Mouse (Mus musculus) natural killer cell, adult 2 months (primary cell): ENCODE data around the gene A930017K11Rik.

Experiments used
- DNase-seq, 2 experiments: peaks; one replicate each; pipeline ENCODE4 v3.0.0; 2022; ENCODE audit warnings: low spot score in 2 of 2

The A930017K11Rik gene

GRCm38 (mm10) chr17:25951803-25952623 is at the start of gene A930017K11Rik:
Gene A930017K11Rik (minus strand): TSS chr17:25952565.
- no peak for DNase-seq

- no peak for DNase-seq
Observed at GRCm38 (mm10) chr17:25998425-25998824, 46.1 kb upstream of the A930017K11Rik start.

- no peak for DNase-seq
Observed at GRCm38 (mm10) chr17:25993489-25993888, 41.1 kb upstream of the A930017K11Rik start.

GRCm38 (mm10) chr17:25992274-25992673 is 39.9 kb upstream of the A930017K11Rik start:
- DNase-seq: no peak

GRCm38 (mm10) chr17:25990331-25990730 is 38.0 kb upstream of the A930017K11Rik start:
- DNase-seq: no peak

GRCm38 (mm10) chr17:25985306-25986294 is 33.2 kb upstream of the A930017K11Rik start, which contains the start of gene Capn15:
Gene Capn15 (minus strand): TSS chr17:25985796.
- DNase-seq: peak; percentile 74 to 85

- no peak for DNase-seq
Observed at GRCm38 (mm10) chr17:25984556-25985305, 32.4 kb upstream of the A930017K11Rik start.

- no peak for DNase-seq
Observed at GRCm38 (mm10) chr17:25984066-25984465, 31.7 kb upstream of the A930017K11Rik start.

GRCm38 (mm10) chr17:25982913-25983312 is 30.5 kb upstream of the A930017K11Rik start:
- no peak for DNase-seq

GRCm38 (mm10) chr17:25980854-25981253 is 28.5 kb upstream of the A930017K11Rik start:
- no peak for DNase-seq

GRCm38 (mm10) chr17:25979829-25980738 is 27.7 kb upstream of the A930017K11Rik start:
- no peak for DNase-seq

GRCm38 (mm10) chr17:25970954-25971707 is 18.8 kb upstream of the A930017K11Rik start:
- peak in 1 of 2 experiments; percentile 13 for DNase-seq

- no peak for DNase-seq
Observed at GRCm38 (mm10) chr17:25970448-25970847, 18.1 kb upstream of the A930017K11Rik start.

GRCm38 (mm10) chr17:25968176-25968575 is 15.8 kb upstream of the A930017K11Rik start:
- DNase-seq: no peak

- no peak for DNase-seq
Observed at GRCm38 (mm10) chr17:25967652-25968051, 15.3 kb upstream of the A930017K11Rik start.

GRCm38 (mm10) chr17:25964271-25964670 is 11.9 kb upstream of the A930017K11Rik start:
- DNase-seq: no peak

GRCm38 (mm10) chr17:25962413-25962905 is 10.1 kb upstream of the A930017K11Rik start:
- DNase-seq: no peak

- no peak for DNase-seq
Observed at GRCm38 (mm10) chr17:25961566-25961965, 9.2 kb upstream of the A930017K11Rik start.
